Mouse (Mus musculus) stomach, adult 2 months (tissue): ENCODE results near the gene Gm11232. TPM values are rescaled to one million over a fixed set of nuclear protein-coding genes. Genes with fewer than 3 reads are reported as not detected.

ENCODE experiments used
- polyA plus RNA-seq: library from polyadenylated mRNA; depleted of rRNA; stranded (reverse); fragments of >200 nt; gene quantifications from 2 replicates; pipeline ENCODE4 v1.2.3, GENCODE M21; 2012; rRNA removed

The Gm11232 gene
- not detected in 2 replicates for polyA plus RNA-seq

DNA sequence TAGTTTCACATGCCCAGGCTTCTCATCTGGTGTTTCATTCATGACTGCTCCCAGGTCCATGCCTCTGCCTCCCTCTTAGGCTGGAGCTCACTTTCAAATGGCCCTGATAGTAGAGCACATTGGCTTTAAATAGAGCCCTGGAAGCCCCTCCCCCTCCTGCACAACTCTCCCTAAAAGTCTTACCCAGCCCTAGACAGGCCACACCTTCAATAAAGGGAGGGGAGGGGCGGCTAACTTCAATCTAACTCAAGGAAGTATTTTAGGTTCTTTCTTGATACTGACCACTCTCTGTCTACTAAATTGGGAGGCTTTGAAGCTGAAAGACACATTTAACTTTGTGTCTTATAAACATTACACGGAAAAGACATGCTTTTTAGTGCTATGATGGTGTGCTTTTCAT, at the start of gene Gm11232:
TSS of gene Gm11232 (minus strand) at position 101 of the 400 bp plus-strand sequence.

